Mouse (Mus musculus) CD4-positive, CD25-positive, alpha-beta regulatory T cell, adult 2 months (primary cell): ENCODE results near the gene Lhfpl4.

Experiments used
- DNase-seq: peaks from one replicate; pipeline ENCODE4 v3.0.0-alpha.2; 2012; ENCODE audit warnings: low read depth, low spot score

Gene Lhfpl4

DNA sequence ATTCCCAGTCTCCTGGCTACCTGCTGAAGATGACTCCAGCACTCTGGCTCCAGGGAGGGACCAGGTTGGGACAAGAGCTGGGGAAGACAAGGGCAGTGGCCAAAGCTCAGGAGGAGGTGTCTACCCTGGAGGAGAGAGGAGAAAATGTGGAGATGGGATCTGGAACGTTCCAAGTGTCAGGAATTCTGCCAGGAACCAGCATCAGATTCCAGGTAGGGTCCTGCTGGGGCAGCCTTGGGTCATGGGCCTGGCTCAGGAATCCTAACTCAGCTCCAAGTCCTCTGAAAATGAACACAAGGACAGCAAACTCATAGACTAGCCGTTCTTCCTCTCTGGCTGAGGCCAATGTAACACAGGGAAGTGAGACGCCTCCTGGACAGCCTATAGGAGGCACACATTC is 25.3 kb downstream of the Lhfpl4 start:
- DNase-seq = no peak

DNA sequence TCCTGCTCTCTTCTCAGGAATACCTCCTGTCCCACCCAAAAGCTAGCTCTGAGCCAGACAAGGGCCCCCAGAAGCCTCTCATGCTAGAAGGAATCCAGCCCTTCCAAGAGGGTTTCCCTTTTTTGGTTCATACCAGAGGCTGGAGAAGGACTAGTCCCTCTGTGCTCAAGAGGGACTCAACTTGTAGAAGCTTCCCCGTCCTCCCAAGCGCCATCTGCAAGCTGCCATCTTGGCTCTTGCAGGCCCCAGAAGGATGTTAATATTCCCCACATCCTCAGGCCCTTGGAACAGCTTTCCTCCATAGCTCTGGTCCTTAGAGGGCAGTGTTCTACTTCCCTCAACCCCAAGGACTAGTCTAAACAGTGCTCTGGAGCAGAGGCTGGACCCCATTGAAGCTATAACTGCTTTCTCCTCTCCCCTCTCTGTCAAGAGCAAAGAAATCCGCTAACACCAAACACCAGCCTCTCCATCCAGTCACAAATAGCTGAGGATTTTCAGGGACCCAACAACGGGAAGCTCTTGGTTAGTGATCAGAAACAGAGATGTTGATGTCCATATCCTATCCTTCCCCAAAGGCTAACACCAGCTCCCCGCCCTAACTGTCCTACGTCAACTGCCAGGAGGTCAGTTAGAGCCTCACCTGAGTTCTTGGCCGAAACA is 26.7 kb downstream of the Lhfpl4 start:
- no peak for DNase-seq

DNA sequence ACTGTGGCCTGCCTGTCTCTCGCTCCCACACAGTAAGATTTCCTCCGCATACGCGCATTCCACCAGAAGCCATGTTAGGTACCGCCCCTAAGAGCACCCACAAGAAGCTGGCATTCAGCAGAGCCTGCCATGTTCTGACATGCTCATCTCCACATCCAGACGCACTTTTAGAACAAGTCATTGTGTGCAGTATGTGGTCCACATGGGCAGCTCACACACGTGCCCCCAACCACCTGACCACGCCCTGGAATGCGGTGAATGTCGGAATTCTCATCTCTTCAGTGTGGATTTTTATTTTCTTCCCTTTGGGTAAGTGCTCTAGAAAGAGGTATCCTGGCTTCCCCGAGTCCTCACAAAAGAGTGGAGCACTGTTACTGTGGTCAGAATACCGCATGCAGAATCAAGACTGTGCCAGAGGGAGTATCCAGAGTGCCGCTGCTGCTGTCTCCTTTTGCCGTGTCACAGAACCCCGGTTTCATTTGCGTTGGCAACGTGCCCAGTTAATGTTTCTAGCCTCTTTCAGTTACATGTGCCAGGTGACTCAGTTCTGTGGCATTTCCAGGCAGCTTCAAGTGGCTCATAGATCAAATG is 28.4 kb downstream of the Lhfpl4 start:
- peak; percentile 17 for DNase-seq

DNA sequence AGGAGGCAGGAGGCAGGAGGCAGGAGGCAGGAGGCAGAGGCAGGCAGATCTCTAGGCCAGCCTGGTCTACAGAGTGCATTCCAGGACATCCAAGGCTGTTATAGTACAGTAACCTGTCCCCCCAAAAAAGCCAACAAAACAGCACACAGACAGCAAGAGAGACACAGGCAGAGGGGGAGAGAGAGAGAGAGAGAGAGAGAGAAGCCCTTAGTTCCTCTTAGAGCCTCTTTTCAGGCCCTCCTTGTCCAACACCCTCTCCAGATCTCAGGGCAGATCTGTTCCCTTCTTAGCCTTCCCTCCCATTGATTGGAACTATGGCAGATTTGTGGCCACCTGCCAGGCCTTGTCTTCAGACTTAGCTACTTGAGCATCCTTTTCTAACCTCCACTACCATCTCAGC is 31.7 kb downstream of the Lhfpl4 start:
- no peak for DNase-seq

DNA sequence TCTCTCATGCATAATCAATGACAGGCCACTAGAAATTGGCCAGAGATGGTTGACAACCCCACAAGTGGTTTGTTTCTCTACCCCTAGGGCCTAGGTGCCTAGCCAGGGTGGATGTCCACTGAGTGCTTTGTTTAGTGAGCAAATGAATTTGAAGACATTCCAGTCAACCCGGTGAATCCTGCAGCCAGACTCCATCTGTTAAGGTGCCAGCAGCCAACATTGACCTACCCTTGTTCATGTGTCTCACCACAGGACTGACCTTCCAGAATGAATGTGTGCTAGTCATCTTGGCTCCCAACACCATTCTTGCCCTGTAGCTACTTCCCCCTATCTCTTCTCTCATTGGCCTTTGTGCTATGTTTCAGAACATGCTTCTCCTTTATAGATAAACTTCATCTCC is 33.2 kb downstream of the Lhfpl4 start:
- no peak for DNase-seq

DNA sequence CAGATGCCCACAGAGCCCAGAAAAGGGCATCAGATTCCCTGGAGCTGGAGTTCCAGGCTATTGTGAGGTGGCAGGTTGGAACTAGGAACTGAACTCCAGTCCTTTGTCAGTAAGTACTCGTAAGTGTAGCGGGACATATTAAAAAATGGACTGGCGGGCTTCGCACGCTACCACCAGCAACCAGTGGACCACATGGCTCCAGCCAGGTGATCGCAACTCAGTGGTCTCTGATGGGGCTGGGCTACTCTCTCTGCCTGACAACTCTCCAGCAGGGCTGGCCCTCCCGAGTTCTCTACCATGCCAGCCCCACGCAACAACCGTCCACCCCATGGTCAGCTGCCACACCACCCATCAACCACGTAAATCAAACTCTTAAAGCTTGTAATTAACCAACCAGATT is 35.1 kb downstream of the Lhfpl4 start:
- DNase-seq = no peak

DNA sequence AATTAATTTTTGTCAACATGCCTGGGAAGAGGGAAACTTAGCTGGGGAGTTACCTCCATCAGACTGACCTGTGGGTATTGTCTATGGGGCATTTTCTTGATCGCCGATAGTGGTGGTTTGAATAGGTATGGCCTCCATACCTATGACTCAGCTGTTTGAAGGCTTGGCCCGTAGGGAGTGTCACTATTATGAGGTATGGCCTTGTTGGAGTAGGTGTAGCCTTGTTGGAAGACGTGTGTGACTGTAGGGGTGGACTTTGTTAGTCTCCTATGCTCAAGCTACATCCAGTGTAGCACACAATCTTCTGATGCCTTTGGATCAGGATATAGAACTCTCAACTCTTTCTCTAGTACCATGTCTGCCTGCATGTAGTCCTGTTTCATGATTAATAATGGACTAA is 39.1 kb downstream of the Lhfpl4 start:
- no peak for DNase-seq

DNA sequence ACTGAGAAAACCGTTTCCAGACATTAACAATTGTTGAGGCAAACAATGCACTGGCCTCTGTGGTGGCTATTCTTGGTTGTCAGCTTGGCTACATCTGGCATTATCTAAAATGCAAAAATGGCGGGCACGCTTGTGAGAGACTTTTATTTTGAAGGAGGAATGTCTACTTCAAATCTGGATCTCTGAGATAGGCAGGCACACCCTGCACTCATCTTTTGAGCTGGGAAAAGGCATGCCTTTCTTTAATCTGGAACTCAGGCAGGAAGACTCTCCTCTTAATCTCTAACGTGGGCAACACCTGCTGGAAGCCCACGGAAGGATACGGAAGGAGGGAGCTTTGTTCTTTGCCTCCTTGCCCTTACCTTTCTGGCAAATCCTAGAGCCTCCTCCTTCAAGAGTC is 40.3 kb downstream of the Lhfpl4 start:
- DNase-seq = no peak

DNA sequence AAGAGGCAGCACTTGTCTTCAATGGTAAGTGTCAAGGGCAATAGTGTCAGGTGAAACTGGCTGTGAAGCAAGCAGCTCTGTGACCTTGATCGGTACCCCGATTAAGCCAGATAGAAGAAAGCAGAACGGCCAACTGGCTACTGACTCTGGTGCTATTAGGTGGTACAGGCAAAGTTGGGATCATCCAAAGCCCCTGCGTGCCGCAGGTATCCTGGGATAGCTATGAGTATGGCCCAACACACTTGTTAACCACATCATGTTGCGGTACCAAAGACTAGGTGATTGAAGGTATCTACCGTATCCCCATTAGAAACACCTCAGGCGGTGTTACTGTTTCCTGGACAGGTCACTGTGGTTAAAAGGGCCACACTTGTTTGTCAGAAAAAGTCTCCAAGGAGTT is 41.1 kb downstream of the Lhfpl4 start:
- no peak for DNase-seq

DNA sequence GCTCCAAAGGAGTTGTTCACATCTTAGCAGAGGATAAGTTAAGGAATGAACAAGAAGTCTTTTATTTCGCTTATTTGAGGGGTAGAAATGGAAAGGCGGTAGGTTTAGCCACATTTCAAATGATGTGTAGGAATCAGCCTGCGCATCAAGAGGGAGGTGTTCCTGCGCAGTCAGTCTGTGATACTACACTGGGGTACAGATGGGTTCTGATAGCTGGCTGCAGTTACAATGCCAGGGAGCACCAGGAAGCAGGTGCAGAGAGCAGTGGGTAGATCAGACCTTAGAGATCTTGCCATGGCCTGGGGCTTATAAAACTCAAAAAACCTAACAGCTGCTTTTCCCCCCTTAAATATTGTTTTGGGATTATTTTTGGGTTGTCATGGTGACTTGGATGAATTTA is 49.9 kb downstream of the Lhfpl4 start:
- no peak for DNase-seq

DNA sequence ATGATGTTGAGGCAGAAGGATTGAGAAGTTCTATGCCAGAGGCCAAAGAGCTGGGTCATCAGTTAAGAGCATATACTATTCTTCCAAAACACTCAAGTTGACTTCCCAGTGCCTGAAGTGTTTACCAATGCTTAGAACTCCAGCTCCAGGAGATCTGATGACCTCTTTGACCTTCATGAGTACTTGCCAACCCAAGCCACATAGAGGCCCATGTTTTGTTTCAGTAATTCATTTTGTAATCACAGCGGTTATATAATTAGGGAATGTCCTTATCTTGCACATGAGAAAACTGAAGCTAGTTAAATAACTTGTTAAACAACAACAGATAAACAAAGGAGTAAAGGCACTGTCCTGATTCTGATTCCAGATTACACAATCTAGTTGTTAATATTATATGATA is 50.4 kb downstream of the Lhfpl4 start:
- no peak for DNase-seq

DNA sequence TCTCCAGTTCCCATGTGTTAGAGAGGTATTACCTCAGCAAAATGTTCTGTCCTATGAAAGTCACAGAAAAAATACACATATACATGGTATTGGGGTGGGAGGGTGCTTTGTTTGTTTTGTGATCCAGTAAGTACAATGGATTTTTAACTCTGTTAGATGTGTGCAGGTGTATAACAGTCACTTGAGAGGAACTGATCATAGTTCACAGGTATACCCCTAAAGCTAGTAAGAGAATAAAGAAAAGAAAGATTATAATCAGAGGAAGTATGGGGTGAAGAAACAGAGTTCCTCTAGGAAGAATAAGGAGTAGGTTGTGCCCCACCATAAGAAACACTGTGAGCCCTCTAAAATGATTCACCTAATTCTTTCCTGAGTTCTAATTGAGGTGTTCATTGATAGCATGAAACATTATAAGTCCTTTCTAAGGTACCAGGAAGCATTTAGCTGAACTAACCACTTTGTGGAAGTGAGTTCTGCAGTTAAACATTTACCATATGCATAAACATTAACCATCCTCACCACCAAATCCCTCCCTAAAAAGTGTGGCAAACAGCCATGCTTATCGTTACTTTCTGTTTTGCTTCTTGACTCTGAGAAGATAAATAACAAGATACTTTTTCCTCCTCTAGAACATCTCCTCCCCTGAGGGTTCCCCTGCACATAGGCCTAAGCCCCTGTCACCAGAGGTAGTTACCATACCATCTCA is 53.6 kb downstream of the Lhfpl4 start:
- DNase-seq = no peak

DNA sequence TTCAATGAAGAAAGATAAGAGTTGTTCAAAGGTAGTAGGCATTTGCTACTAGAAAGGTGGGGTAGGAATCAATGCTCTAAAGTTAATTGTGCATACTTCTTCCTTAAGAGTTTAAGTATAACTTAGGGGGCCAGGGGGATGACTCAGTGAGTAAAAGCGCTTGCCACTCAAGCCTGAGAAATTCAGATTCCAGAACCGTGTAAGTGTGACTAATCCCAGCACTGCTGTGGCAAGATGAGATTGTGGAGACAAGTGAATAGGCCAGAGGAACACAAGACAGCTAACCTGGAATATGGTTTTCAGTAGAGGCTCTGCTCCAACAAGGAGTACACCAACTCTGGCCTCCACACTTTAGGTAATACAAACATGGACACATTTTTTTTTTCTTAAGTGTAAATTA is 61.8 kb downstream of the Lhfpl4 start:
- DNase-seq = no peak

DNA sequence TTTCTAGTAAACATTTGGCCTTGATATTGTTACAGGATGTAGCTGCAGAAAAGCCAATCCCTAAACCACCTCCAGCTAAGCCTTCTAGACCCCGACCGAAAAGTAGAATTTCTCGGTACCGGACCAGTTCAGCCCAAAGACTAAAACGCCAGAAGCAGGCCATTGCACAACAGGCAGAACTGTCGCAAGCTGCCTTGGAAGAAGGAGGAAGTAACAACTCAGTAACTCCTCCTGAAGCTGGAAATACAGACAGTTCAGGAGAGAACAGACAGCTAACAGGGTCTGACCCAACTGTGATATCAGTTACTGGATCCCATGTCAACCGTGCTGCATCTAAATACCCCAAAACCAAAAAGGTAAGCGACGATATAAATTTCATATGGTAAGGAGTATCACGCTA is 74.4 kb downstream of the Lhfpl4 start:
- DNase-seq = no peak
